Mouse (Mus musculus) gastrocnemius, postnatal 10 days (tissue): ENCODE measurements around the gene Tmem115. TPM values are rescaled to one million over a fixed set of nuclear protein-coding genes. Genes with fewer than 3 reads are reported as not detected.
A peak's percentile ranks its signal among the peaks of the same experiment; 100 is the strongest.
"Not testable (repeated sequence)": the region's sequence is repeated elsewhere in the genome, so short reads cannot be mapped to it uniquely, and the experiment has no call there.

ENCODE experiments used
- DNase-seq: peaks from one replicate; pipeline ENCODE4 v3.0.0; 2021; ENCODE audit warnings: mixed read lengths
- total RNA-seq, 2 experiments: library from RNA; stranded (reverse); gene quantifications; 2 replicates each; pipeline ENCODE4 v1.2.3; 2021

Gene Tmem115
- total RNA-seq, 2 experiments from 2014 or later = 20.2 to 22.7 TPM

DNA sequence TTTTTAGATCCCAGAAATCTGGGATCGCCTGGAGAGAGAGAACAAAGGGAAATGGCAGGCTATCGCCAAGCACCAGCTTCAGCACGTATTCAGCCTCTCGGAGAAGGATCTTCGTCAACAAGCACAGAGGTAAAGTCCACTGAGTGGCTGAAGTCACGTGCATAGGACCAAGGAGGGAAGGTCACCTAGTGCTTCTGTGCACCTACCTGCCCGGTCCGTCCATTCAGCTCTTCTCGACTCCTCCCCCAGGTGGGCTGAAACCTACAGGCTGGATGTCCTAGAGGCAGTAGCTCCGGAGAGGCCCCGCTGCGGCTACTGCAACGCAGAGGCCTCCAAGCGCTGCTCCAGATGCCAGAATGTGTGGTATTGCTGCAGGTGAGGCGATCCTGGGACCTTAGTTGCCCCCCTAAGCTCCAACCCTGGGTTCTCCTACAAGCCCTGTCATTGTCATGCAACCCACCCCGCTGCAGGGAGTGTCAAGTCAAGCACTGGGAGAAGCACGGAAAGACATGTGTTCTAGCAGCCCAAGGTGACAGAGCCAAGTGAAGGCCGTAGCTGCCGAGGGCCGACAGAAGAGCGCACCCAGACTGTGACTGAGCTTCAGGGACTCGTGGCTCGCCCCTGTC lies 16.9 kb downstream of the Tmem115 start:
- DNase-seq = no peak

DNA sequence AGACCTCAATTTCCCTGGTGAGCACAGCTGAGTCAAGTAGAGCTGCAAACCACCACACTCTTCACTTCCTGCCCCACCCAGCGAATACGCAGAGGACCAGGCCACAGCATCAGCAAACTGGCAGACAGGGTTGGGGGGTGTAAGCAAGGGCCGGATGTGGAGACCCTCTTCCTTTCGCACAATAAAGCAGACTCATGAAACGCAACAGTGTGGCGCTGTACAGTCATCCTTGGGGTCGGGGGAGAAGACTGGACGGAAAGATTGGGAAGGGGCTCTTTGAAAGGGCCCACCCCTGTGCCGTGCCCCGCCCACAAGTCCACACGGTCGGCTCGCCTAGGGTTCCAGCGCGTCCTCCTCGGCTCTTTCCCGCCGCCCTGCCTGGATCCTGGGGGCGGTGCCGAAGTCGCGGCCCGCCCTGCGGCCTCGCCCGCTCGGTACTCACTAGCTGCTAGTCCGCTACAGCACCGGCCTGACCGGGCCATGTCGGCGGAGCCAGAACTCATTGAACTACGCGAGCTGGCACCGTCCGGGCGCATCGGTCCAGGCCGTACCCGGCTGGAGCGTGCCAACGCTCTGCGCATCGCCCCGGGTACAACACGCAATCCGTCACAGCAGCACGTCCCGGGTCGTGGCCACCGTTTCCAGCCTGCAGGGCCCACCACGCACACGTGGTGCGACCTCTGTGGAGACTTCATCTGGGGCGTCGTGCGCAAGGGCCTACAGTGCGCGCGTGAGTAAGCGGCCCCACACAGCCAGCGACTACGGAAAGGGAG lies 17.6 kb downstream of the Tmem115 start, which contains the start of gene Rassf1:
Gene Rassf1 (plus strand): TSS at position 439 of the 773 bp plus-strand sequence.
- peak; percentile 69 for DNase-seq

DNA sequence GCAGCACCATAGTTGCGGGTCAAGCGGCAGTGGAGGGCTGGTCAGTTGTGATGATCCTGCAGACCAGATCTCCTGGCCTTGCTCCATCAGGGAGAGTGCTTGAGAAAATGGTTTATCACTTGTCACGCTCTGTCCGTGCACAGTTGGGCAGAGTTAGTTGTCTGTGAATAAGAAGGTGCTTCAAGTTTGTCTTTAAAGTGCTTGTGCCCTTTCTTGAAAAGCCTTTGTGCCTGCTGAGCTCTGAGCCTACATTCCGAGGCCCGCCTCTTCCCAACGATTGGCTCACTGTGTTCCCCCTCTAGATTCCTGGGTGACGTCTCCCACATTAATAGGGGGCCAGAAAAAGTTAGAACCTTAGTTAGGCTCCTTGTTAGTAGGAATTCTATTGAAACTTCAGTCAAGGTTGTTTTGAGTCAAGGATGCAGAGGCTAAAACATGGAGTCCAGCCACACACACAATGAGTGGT lies 18.2 kb downstream of the Tmem115 start:
- no peak for DNase-seq

DNA sequence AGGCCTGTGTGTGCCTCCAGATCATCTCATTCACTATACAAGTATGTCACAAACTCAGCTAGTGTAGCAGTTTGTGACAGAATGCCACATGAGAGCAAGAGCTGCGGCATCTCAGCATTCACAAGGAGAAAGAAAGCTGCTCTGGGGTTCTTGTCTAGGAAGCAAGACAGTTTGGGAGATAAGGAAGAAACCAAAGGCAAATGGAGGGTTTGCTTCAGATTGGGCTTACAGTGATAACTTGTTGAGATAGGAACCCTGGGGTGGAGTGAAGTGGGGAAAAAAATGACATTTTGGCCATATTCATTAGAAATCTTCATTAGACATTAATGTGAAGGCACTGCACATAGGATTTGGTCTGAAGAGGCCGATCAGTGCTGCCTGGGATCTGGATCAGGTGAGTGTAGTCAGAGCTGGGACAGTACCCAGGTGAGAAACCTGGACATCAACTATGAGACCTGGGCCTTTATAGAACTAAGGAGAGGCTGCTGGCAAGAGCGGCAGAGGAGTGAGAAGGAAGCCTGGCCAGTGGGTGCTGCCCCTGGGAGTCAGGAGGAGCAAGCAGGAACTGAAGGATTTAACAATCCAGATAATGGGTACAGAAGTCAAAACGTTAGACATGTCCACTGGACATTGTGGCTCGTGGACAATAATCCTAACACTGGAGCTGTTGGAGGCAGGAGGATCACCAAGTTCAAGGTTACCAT lies 19.1 kb downstream of the Tmem115 start:
- no peak for DNase-seq

DNA sequence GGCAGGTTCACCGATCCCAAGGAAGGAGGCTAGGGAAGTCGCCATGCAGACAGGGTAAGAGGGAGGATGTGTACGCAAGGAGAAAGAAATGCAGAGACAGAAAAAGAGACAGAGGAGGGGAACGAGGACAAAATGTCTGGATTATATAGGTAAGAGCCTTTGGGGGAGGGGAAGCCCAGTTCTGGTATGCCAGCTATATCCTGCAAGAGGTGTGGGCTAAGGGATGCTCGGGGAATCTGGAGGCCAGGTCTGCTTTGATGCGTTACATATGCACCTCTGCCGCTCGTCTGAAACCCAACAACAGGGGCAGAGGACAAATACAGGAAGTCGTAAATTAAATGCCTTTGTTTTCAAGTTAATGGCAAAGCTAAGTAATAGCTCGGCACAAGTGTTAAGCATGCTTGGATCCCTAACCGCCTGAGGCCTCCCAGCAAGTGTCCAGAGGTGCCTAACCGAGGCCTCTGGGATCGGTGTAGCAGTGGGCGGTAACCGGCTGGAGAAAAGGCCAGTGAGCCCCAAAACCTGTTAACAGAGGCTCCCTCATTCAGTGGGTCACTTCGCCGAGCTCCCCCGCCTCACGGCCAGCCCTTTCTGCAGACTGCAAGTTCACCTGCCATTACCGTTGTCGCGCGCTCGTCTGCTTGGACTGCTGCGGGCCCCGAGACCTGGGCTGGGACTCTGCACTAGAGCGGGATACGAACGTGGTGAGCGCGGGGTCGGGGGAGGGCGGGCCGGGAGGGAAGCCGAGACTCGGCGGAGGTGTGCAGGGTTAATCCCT lies 20.0 kb downstream of the Tmem115 start:
- DNase-seq = peak; percentile 38

DNA sequence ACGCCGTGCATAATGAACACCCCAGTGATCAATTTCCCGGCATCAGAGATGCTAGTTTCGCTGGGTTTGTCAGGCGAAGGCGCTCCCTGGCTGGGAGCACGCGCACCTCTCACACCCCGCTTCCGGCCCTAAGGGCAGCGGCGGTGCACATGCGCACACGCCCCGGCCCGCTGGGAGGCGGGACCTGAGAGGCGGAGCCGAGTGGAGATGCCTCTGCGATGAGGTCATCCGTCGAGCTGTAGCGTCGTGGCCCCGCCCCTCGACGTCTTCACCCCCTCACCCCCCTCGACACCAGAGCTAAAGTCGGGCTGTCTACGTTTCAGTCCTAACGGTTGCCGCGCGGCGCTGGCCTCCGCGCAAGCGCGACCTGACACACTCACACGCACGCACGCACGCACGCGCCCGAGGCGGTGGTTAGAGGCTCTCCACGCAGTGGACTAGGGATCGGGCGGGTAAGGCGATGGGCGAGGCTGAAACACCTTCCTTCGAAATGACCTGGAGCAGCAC lies 20.6 kb downstream of the Tmem115 start:
- peak; percentile 93 for DNase-seq

DNA sequence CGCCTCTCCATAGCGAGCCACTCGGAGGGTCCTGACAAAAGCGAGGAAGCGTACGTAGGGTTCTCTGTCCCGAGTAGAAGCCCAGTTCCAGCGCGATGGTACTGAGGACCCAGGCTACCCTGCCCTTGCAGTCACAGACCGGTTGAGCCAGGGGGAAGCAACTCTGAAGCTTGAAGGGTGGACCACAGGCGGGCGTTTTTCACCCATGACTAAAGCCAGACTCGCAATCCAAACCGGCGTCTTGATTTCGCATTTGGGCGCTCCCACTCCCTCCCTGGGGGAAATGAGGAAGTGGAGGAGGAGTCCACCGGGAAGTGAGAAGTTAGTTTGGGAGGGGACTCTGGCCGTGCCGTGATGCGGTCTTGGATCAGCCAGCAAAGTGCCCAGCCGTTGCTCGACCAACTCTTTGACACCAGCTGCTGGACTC lies 21.3 kb downstream of the Tmem115 start:
- DNase-seq = peak; percentile 48

DNA sequence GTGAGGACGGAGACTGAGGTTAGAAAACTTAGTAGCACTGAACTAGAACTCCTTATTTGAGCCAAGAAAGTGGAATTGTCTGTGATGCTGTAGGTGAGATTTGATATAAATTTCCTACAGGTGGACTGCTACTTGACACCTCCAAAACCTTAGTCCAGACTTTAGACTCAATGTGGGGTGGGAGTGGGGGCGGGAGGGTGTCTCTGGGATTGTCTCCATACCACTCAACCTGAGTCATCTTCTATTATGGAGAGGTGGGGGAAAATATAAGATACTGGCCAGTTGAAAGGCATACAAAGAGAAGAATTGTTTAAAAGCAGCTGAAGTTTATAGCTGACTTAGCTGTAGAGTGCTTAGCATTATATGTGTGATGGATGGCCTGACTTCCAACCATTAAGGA lies 22.0 kb downstream of the Tmem115 start:
- no peak for DNase-seq

DNA sequence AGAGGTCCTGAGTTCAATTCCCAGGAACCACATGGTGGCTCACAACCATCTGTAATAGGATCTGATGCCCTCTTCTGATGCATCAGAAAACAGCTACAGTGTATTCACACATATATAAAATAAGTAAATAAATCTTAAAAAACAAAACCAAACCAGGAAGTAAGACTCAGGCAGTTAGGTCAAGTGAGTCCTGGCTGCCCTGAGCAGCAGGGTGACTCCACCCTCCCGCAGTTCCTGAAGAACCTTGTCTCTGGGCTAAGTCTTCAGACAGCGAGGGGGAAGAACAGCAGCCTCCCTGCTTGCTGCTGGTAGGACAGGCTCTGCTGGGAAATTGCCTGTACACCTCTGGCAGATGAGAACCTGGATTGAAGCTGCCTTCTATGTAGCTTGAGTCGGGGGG lies 22.6 kb downstream of the Tmem115 start:
- no peak for DNase-seq

DNA sequence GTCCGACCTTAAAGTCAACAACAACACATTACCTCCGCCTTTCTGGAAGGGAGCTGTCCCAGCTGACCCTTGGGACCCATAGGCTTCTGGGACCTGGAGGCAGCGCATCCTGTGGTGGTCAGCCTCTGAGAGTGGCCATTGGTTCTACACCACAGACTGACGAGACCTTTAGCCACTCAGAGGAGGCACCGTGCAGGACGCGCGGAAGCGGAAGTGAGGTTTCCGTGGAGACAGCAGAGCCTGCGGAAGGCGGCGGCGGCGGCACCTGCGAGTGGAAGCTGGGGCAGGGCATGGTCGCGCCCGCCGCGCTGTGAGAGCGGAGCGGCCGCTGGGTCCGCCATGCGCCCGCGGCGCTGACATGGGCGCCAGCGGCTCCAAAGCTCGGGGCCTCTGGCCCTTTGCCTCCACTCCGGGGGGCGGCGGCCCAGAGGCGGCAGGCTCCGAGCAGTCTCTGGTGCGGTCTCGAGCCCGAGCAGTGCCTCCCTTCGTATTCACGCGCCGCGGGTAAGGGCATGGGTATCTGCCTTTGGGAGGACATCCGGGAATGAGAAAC lies 29.4 kb downstream of the Tmem115 start, which contains the start of gene Tusc2:
Gene Tusc2 (plus strand): TSS at position 227 of the 553 bp plus-strand sequence.
- peak; percentile 87 for DNase-seq

DNA sequence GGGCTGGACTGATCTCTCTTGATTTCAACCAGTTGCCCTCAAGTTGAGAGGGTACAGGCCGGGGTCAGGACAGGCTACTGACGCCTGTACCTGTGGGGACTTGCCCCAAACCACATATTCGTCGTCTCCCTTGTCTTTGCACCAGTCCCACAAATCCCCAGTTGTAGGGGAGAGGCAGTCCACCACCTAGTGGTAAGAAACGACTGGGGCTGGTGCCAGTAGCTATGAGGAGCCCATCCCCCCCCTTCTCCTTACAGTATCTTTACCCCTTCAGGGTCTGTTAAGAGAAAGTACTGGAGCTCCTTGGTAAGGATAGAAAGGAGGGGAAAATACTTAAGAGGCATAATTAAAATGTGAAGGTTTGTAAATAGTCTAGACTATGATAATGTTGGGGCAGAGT lies 31.8 kb downstream of the Tmem115 start:
- DNase-seq = not testable (repeated sequence)

DNA sequence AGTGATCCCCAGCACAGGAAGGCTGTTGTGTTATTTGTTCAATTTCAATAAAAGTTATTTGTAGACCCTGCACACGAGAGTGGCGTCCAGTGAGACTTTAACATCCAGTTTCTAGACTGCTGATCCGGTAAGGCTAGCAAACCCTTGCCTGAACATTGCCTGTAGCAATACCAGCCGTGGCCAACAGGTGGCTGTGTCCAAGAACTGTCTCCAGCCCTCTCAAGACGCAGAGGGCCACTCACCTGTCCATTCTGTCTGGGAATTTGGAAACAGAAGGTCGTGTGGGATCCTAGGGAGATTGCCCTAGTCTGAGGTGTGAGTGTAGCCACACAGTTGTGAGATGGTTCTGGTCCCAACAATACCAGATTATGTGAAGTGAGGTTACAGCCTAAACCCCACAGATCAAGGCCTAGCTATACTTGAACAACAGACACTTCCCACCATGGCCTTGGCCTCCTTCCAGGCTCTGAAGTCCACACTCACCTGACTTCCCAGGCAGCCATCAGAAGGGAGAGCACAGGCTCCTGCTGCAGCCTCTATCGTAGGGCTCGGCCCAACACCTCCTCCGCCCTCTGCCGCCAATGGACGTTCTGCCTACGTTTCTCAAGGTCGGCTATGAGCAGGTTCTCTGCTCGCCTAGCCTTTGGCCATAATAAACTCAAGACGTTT lies 32.4 kb downstream of the Tmem115 start:
- peak; percentile 86 for DNase-seq

DNA sequence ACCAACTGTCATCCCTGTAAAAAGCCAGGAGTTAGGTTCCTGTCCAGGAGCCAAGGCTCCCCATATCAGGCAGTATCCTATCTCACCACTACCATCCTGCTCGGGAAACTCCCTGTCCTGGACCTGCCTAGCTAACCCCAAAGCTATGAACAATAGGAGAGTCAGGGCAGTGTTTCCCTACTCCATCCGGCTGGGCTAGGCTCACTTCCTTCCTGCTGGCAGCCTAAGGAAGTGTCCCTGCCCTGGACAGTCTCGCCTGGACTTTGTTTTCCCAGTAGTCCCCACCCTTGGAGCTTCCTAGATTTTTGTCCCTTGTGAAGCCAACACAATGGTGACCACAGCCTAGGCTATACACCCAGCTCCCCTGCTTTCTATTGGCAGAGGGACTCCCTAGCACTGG lies 33.1 kb downstream of the Tmem115 start:
- no peak for DNase-seq

DNA sequence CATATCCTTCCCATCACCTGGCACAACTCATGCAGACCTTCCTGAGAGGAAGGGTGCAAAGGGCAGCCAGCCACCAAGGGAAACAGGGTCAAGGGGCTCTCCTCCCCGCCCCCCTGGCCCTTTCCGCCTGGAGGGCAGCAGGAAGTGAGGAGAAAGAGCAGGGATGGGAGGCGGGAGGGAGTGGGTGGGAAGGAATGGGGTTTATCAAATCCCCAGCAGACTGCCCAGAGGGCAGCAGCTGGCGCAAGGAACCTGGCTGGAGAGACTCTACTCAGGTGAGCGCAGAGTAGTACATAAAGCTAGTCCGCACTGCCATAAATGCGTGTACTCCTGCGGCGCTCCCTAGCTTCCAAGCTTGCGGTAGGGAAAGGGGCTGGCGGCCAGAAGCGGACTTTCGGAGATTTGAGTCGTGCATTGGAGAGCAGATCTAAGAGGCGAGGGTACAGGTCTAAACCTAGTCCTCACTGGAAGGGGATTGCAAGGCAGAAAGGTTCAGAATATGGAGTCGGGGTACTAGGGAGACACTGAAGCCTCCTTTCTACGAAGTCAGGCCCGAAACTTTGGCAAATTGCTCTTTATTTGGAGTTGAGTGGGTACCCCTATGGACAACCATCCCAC lies 34.1 kb downstream of the Tmem115 start, which contains the start of gene Hyal2:
Gene Hyal2 (plus strand): TSS at position 244 of the 618 bp plus-strand sequence.
- no peak for DNase-seq

DNA sequence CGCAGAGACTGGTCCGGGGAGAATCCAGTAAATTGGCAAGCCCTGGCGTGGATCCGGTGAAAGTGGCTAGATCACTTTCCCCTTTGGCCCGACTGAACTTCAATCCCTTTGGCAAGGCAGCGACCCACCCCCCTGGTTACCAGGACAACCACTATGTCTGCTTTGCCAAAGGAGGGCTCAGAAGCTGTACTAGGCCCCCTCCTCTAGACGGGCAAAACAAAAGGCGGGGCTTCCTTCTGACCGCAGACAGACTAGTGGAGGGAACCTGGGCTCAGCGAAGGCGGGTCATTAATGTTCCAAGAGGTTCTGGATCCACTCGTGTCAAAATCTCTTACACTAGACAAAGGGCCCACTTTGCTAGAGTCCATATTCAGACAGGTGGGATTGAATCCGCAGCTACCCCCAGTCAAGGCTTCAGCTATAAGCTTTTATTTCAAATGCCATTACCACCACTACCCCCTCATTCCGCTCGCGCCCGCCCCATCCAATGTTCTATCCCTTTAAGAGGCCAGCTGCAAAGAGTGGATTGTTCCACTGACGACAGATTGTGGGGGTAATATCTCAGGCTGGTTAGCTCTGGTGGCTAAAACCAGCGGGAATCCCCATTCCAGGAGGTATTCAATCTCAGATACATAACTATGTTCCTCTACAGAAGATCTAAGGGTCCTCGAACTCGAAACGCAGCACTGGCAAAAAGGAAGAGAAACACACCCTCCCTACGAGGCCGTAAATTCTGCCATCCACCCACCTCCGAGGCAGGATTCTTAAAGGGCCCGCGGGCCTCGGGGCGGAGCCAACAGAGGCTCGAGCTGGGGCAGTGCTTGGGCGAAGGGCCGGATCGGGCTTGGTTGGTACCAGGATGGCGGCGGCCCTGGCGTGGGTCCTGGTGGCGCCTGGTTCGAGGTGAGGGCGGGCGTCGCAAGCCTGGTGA lies 34.9 kb downstream of the Tmem115 start:
- DNase-seq = peak; percentile 80

DNA sequence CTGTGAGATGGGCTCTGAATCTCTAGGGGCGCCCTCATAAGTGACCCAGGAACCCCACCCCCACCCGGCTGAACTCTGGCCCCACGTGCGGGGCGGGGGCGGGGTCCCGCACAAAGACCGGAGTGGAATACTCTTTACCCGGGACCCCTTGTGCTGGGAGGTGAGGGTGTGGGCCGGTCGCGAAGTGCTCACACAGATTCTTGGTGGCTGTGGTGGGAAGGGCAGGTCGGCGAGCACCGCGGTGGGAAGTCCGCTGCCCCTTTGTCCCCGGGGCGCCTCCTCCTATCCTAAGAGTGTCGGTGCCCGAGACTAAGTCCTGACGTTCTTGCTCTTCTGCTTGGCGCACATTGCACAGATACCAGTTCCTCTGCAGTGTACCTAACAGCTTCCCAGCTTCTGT lies 35.5 kb downstream of the Tmem115 start:
- peak; percentile 37 for DNase-seq

DNA sequence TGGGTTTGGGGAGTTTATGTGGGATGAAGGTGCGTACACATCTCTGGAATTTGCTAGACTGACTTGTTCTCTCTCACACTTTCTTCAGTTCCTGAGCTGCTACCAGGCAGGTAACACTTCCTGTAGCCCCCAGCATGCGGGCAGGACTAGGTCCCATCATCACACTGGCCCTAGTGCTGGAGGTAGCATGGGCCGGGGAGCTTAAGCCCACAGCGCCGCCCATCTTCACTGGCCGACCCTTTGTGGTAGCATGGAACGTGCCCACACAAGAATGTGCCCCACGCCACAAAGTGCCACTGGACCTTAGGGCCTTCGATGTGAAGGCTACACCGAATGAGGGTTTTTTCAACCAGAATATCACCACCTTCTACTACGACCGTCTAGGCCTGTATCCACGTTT lies 36.3 kb downstream of the Tmem115 start:
- DNase-seq = no peak

DNA sequence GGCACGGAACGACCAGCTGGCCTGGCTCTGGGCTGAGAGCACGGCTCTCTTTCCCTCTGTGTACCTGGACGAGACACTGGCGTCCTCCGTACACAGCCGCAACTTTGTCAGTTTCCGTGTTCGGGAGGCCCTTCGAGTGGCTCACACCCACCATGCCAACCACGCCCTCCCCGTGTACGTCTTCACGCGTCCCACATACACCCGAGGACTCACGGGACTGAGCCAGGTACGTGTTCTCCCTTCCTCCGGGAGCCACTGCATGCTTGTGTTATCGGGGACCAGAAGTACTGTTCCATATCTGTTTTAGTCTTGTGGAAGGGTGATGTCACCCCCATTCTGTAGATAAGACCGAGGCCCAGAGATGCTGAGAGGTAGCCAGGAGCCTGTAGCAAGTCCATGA lies 37.1 kb downstream of the Tmem115 start:
- DNase-seq = no peak
